Mouse (Mus musculus): ENCODE data around the gene Plbd2.

The Plbd2 gene

DNA sequence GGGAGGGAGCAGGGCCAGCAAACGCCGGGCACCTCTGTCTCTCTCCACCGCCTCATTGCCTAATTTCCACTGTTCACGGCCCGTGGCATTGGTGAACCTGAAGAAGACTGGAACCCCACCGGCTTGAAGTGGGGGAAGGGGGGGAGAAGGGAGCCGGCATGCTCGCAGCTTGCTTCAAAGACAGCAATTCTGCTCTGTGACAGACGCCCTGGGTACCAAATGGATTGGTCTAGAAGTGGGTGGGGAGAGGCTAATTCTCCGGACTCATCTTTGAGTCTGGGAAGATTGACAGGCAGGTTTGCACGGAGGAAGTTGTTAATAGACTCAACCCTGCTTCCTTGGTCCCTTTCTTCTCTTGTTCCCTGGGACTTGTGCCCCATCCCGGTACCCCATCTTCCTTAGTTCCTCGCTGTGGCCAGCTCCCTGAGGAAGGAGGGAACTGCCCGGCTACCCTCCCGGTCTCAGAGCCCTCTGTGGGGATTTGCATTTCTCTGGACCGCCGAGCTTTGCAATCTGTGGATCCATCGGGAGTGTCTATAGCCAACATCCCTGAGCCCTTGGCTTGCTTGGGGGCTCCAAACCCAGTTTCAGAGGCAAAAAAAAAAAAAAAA lies 66.4 kb downstream of the Plbd2 start:
- no peak for DNase-seq (ENCODE audit: low spot score)

DNA sequence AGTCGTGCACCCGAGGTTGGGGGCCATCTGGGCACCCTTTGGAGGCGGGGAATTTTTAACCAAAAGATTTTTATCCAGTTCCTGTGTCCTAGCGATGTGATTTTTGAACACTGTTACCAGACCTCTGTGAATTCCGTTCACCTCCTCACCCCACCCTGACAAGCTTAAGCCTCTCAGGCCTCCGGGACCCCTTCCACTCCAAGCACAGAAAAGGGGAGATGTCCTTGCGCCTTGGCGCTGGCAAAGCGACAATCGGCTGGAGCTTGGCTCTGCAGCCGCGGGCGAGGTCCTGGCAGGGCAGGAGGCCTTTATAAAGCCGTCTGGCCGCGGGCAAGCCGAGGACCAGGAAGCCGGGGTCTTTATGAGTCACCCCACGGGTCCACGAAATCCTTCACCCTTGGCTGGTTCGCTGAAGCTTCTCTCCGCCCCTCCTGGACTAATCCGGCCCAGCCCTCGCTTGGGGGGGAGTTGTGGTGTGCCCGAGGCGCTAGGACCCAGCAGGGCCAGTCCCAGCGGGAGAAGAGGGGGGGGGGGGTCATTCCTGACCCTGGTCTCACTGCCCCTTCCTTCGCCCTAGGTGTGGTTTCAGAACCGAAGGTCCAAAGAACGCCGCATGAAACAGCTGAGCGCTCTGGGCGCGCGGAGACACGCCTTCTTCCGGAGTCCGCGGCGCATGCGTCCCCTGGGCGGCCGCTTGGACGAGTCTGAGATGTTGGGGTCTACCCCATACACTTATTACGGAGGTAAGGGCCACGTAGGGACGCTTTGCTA lies 67.5 kb downstream of the Plbd2 start:
- no peak for DNase-seq (ENCODE audit: low spot score)

DNA sequence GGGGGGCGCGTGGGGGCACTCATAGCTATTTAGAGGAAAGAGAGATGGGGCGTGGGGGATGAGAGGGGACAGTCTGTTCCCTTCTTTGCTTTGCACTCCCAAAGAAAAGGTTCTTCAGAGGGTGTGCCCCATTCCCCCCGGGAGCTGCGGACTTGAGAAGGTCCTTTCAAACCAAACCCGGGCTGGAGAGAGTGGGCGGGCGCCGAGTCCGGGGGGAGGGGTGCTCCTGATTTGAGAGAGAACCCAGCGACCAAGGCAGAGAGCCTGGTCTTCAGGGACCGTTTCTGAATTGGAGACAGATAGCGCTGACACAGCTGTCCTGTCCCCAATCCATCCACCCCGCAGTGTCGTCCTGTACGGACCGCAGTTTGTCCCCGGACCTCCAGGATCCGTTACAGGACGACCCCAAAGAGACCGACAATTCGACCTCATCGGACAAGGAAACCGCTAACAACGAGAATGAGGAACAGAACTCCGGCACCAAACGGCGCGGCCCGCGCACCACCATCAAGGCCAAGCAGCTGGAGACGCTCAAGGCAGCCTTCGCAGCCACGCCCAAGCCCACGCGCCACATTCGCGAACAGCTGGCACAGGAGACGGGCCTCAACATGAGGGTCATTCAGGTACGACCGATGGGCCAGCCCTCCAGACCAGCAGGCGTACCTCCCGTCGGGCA lies 68.3 kb downstream of the Plbd2 start:
- no peak for DNase-seq (ENCODE audit: low spot score)

DNA sequence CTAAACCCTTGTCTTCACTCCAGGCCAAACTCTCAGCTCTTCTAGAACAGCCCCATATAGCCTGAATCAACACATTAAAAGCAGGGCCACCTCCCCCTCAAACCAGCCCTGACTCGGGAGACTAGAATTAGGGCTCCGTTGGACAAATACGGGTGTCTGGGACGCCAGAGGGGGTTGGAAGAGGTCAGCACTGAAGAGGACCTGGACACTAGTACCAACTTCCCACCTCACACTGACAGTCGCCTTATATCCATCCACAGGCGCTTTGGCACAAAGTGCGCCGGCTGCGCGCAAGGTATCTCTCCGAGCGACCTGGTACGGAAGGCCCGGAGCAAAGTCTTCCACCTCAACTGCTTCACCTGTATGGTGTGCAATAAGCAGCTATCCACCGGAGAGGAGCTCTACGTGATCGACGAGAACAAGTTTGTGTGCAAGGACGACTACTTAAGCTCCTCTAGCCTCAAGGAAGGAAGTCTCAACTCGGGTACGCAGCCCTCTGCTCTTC lies 69.1 kb downstream of the Plbd2 start:
- no peak for DNase-seq (ENCODE audit: low spot score)

All from left cerebral cortex, adult 11 months (tissue).